Mouse (Mus musculus): ENCODE results near the gene Ndufs6. TPM values are rescaled to one million over a fixed set of nuclear protein-coding genes. Genes with fewer than 3 reads are reported as not detected.

Ndufs6 gene
- polyA plus RNA-seq (2012; rRNA removed), result 22.8 and 41.7 TPM in 2 replicates

GRCm38 (mm10) chr13:73327827-73328698 lies at the start of gene Ndufs6, which contains the start of gene Mrpl36:
Ndufs6 (minus strand) TSS chr13:73328542.
Mrpl36 (plus strand) TSS chr13:73328513.

Other genes starting within 250 kb of the Ndufs6 start
- gene Irx4, start 68.1 kb downstream of the Ndufs6 start, polyA plus RNA-seq (2012; rRNA removed), result not detected in 2 replicates
- 127 and 128 TPM in 2 replicates for gene Mrpl36, start within 50 bp of the Ndufs6 start, polyA plus RNA-seq (2012; rRNA removed)
- gene Lpcat1, start 138.7 kb upstream of the Ndufs6 start, polyA plus RNA-seq (2012; rRNA removed), result 39.5 and 44.4 TPM in 2 replicates
- gene Slc6a3, start 208.2 kb upstream of the Ndufs6 start, polyA plus RNA-seq (2012; rRNA removed), result 0.03 and 0.08 TPM in 2 replicates